ENCODE assay signal across 15 mouse cellular contexts in genomic region chr4:48529559-48529958, GRCm38 (mm10).
"Had no signal": no experiment of that assay in that cellular context is flagged by ENCODE, and none has a peak within 500 bp of the region (broad histone marks: within the 10 kb centered on the region; RNA-seq: fewer than 3 reads in every experiment).

No protein-coding gene starts in this region.

- H3K27me3 ChIP-seq: neural tube, embryonic 15.5 days; stomach, embryonic 15.5 days had no signal

- H3K4me3 ChIP-seq: neural tube, embryonic 15.5 days; stomach, embryonic 15.5 days had no signal

- H3K4me2 ChIP-seq: neural tube, embryonic 15.5 days; stomach, embryonic 15.5 days had no signal

- H3K9ac ChIP-seq: neural tube, embryonic 15.5 days; stomach, embryonic 15.5 days had no signal

- H3K27ac ChIP-seq: neural tube, embryonic 15.5 days; stomach, embryonic 15.5 days; stomach, postnatal 0 days had no signal

- H3K9me3 ChIP-seq: neural tube, embryonic 15.5 days; stomach, embryonic 15.5 days had no signal

- H3K36me3 ChIP-seq: neural tube, embryonic 15.5 days; stomach, embryonic 15.5 days had no signal

- DNase-seq: retina, postnatal 1 day; right cerebral cortex, adult 18-20 months; right cerebral cortex, postnatal 14 days; right cerebral cortex, postnatal 25 days; right cerebral cortex, postnatal 4 days; spleen, adult 18-20 months; thymus, adult 18-20 months; thymus, adult 2 months; thymus, postnatal 14 days; thymus, postnatal 25 days; thymus, postnatal 36 days; thymus, postnatal 4 days had no signal

- H3K4me1 ChIP-seq: neural tube, embryonic 15.5 days; stomach, embryonic 15.5 days had no signal
